Mouse (Mus musculus): Measurements from ENCODE around the gene Ebpl. TPM values are rescaled to one million over a fixed set of nuclear protein-coding genes. Genes with fewer than 3 reads are reported as not detected.

The Ebpl gene
- polyA plus RNA-seq, 1 experiment from 2014 or later, result 11.1 TPM

GRCm38 (mm10) chr14:61390586-61390985 lies 30.3 kb upstream of the Ebpl start:
- Histone ChIP-seq H3K4me1 (replicated peaks; ENCODE audit: control insufficient read depth, insufficient read depth, low read length) (no peaks in the 10 kb centered on the region), H3K4me2 (replicated peaks; ENCODE audit: low read depth) (no peak overlapping the region), H3K27ac (ENCODE audit: low read depth, low read length) (no peak overlapping the region), H3K36me3 (ENCODE audit: control insufficient read depth, insufficient read depth) (peaks cover 9% of the 10 kb centered on the region), H3K9ac (ENCODE audit: low read depth, low read length) (no peak overlapping the region), H3K4me3 (ENCODE audit: low read depth, low read length) (no peak overlapping the region), H3K9me3 (ENCODE audit: control insufficient read depth) (no peaks in the 10 kb centered on the region), H3K27me3 (replicated peaks; ENCODE audit: control insufficient read depth, insufficient read depth, low read length) (no peaks in the 10 kb centered on the region)
- ATAC-seq, result no peak
- WGBS, result 80% methylated on average over 3 of the region's 3 CpGs
- TF ChIP-seq CTCF (IDR thresholded peaks at IDR 0.05; ENCODE audit: low read depth), result no peak

DNA sequence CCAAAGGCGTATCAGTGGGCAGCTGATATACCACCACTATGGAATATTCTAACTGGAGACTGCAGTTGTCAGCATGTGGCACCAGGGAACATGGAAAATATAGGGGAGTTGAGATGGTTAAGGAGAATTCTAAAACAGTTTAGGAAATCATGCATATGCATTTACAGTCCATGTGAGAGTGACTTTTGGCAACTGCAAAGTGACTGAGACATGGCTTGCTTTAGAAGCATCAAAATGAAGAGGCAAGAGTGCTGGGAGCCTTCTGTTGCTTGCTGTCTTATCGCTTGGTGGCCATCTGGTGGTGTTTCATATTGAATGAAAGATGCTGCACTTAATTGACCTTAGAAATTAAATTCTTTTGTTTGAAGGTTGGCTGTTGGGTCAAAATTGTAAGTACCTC lies 7.1 kb upstream of the Ebpl start:
- H3K9ac ChIP-seq (ENCODE audit: low read depth, low read length), result no peak overlapping the region
- 87% methylated on average over 2 of the region's 2 CpGs for WGBS
- H3K36me3 ChIP-seq (ENCODE audit: control insufficient read depth, insufficient read depth), result peaks cover 21% of the 10 kb centered on the region
- H3K4me3 ChIP-seq (ENCODE audit: low read depth, low read length), result no peak overlapping the region
- H3K4me2 ChIP-seq (replicated peaks; ENCODE audit: low read depth), result no peak overlapping the region
- H3K4me1 ChIP-seq (replicated peaks; ENCODE audit: control insufficient read depth, insufficient read depth, low read length), result no peaks in the 10 kb centered on the region
- no peaks in the 10 kb centered on the region for H3K9me3 ChIP-seq (ENCODE audit: control insufficient read depth)
- no peak overlapping the region for H3K27ac ChIP-seq (ENCODE audit: low read depth, low read length)
- H3K27me3 ChIP-seq (replicated peaks; ENCODE audit: control insufficient read depth, insufficient read depth, low read length), result no peaks in the 10 kb centered on the region
- no peak for ATAC-seq
- TF ChIP-seq CTCF (IDR thresholded peaks at IDR 0.05; ENCODE audit: low read depth), result no peak

- 89% methylated on average over 3 of the region's 3 CpGs for WGBS
- no peaks in the 10 kb centered on the region for H3K4me1 ChIP-seq (replicated peaks; ENCODE audit: control insufficient read depth, insufficient read depth, low read length)
- no peak overlapping the region for H3K4me3 ChIP-seq (ENCODE audit: low read depth, low read length)
- no peak for ATAC-seq
- H3K4me2 ChIP-seq (replicated peaks; ENCODE audit: low read depth), result no peak overlapping the region
- H3K36me3 ChIP-seq (ENCODE audit: control insufficient read depth, insufficient read depth), result peaks cover 9% of the 10 kb centered on the region
- H3K9ac ChIP-seq (ENCODE audit: low read depth, low read length), result no peak overlapping the region
- TF ChIP-seq CTCF (IDR thresholded peaks at IDR 0.05; ENCODE audit: low read depth), result no peak
- H3K9me3 ChIP-seq (ENCODE audit: control insufficient read depth), result no peaks in the 10 kb centered on the region
- H3K27ac ChIP-seq (ENCODE audit: low read depth, low read length), result no peak overlapping the region
- no peaks in the 10 kb centered on the region for H3K27me3 ChIP-seq (replicated peaks; ENCODE audit: control insufficient read depth, insufficient read depth, low read length)
These were observed 4.4 kb upstream of the Ebpl start for GRCm38 (mm10) chr14:61364656-61365055.

DNA sequence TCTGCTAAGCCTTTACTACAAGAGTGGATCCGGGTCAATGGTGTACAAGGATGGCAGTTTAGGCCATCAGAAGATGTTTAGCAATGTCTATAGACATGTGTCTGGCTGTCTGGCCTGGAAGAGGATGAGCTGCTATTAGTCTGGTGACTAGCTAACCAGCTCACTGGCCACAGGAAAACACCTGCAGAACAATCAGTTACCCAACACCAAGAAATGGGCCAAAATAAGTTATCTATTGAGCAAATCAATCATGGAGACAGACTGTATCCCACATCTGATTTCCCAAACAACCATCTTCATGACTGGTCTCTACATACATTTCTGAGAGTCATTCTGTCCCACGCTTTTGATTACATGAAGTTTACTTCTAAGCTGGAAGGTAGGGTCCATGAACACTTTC lies 3.5 kb upstream of the Ebpl start:
- Histone ChIP-seq H3K27ac (ENCODE audit: low read depth, low read length) (no peak overlapping the region), H3K36me3 (ENCODE audit: control insufficient read depth, insufficient read depth) (peaks cover 6% of the 10 kb centered on the region), H3K4me3 (ENCODE audit: low read depth, low read length) (no peak overlapping the region), H3K9me3 (ENCODE audit: control insufficient read depth) (no peaks in the 10 kb centered on the region), H3K27me3 (replicated peaks; ENCODE audit: control insufficient read depth, insufficient read depth, low read length) (no peaks in the 10 kb centered on the region), H3K9ac (ENCODE audit: low read depth, low read length) (no peak overlapping the region), H3K4me1 (replicated peaks; ENCODE audit: control insufficient read depth, insufficient read depth, low read length) (no peaks in the 10 kb centered on the region), H3K4me2 (replicated peaks; ENCODE audit: low read depth) (no peak overlapping the region)
- no peak for ATAC-seq
- 92% methylated on average over 2 of the region's 2 CpGs for WGBS
- no peak for TF ChIP-seq CTCF (IDR thresholded peaks at IDR 0.05; ENCODE audit: low read depth)

- H3K4me1 ChIP-seq (replicated peaks; ENCODE audit: control insufficient read depth, insufficient read depth, low read length), result no peaks in the 10 kb centered on the region
- H3K27ac ChIP-seq (ENCODE audit: low read depth, low read length), result no peak overlapping the region
- ATAC-seq, result no peak
- H3K4me2 ChIP-seq (replicated peaks; ENCODE audit: low read depth), result no peak overlapping the region
- 91% methylated on average over 2 of the region's 2 CpGs for WGBS
- H3K9ac ChIP-seq (ENCODE audit: low read depth, low read length), result no peak overlapping the region
- peaks cover 3% of the 10 kb centered on the region for H3K36me3 ChIP-seq (ENCODE audit: control insufficient read depth, insufficient read depth)
- H3K4me3 ChIP-seq (ENCODE audit: low read depth, low read length), result no peak overlapping the region
- TF ChIP-seq CTCF (IDR thresholded peaks at IDR 0.05; ENCODE audit: low read depth), result no peak
- no peaks in the 10 kb centered on the region for H3K9me3 ChIP-seq (ENCODE audit: control insufficient read depth)
- no peaks in the 10 kb centered on the region for H3K27me3 ChIP-seq (replicated peaks; ENCODE audit: control insufficient read depth, insufficient read depth, low read length)
These were observed 2.0 kb upstream of the Ebpl start for GRCm38 (mm10) chr14:61362268-61362667.

DNA sequence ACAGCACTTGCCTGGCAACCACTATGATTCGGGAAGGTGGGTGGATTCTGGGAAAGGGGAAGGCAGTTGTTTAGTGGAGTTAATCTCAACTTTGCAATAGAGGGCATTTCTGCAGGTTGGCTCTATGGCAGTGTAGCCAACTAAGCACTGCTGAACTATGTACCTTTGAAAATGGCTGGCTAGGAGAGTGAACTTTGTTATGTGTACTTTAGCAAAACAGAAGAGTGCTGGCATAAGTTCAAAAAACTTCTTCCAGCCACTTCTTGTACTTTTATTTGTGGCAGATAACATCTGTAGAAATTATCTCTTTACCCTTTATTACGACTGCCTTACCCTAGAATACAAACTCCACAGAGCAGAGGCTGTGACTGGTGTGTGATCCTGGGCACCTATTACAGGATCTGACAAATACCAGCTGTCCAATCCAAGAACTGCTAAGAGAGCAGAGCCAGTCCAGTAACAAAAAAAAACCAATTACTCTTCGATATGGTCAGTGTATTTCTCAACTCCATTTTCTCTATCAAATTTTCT lies 807 bp upstream of the Ebpl start:
- Histone ChIP-seq H3K27me3 (replicated peaks; ENCODE audit: control insufficient read depth, insufficient read depth, low read length) (no peaks in the 10 kb centered on the region), H3K27ac (ENCODE audit: low read depth, low read length) (peak overlapping the region; percentile 58), H3K36me3 (ENCODE audit: control insufficient read depth, insufficient read depth) (no peaks in the 10 kb centered on the region; the same call in 1 of the 2 replicates), H3K4me1 (replicated peaks; ENCODE audit: control insufficient read depth, insufficient read depth, low read length) (no peaks in the 10 kb centered on the region), H3K4me2 (replicated peaks; ENCODE audit: low read depth) (peak overlapping the region; percentile 66), H3K9me3 (ENCODE audit: control insufficient read depth) (no peaks in the 10 kb centered on the region), H3K4me3 (ENCODE audit: low read depth, low read length) (peak overlapping the region; percentile 44; the same call in 1 of the 2 replicates), H3K9ac (ENCODE audit: low read depth, low read length) (no peak overlapping the region)
- WGBS, result 23% methylated on average over 3 of the region's 3 CpGs
- peak; percentile 72 for ATAC-seq
- TF ChIP-seq CTCF (IDR thresholded peaks at IDR 0.05; ENCODE audit: low read depth), result no peak

Data from intestine, postnatal 0 days (tissue).